Comparison of ENCODE assay signal across 12 mouse cellular contexts in genomic region chr7:38161438-38161837, GRCm38 (mm10). TPM values are rescaled to one million over a fixed set of nuclear protein-coding genes. Genes with fewer than 3 reads are reported as not detected.
DNase-seq lines count a peak whose midpoint lies in the region; ATAC-seq and TF ChIP-seq lines count a peak whose summit lies in the region.
"Had no signal": no experiment of that assay in that cellular context is flagged by ENCODE, and none has a peak within 500 bp of the region (broad histone marks: within the 10 kb centered on the region; RNA-seq: fewer than 3 reads in every experiment).

No protein-coding gene starts in this region.

- H3K9ac ChIP-seq in hindbrain, postnatal 0 days (replicated peaks; ENCODE audit: low read length) = no peak overlapping the region
- H3K9ac ChIP-seq in hindbrain, embryonic 13.5 days = no peak overlapping the region
- no peak overlapping the region for H3K9ac ChIP-seq in stomach, postnatal 0 days (ENCODE audit: low read length)
- H3K9ac ChIP-seq: liver, embryonic 15.5 days had no signal

- no peaks in the 10 kb centered on the region for H3K4me1 ChIP-seq in hindbrain, postnatal 0 days (ENCODE audit: insufficient read depth, low read length)
- no peaks in the 10 kb centered on the region for H3K4me1 ChIP-seq in hindbrain, embryonic 13.5 days (replicated peaks)
- peaks cover 7% of the 10 kb centered on the region for H3K4me1 ChIP-seq in thymus, adult 2 months (replicated peaks; ENCODE audit: control insufficient read depth, insufficient read depth, low read length)
- no peaks in the 10 kb centered on the region for H3K4me1 ChIP-seq in stomach, postnatal 0 days (replicated peaks; ENCODE audit: control insufficient read depth, insufficient read depth)
- H3K4me1 ChIP-seq: liver, embryonic 15.5 days had no signal

- H3K4me2 ChIP-seq in hindbrain, postnatal 0 days (ENCODE audit: low read depth, low read length) = no peak overlapping the region
- H3K4me2 ChIP-seq in hindbrain, embryonic 13.5 days = no peak overlapping the region
- H3K4me2 ChIP-seq in stomach, postnatal 0 days (replicated peaks; ENCODE audit: low read depth) = no peak overlapping the region
- H3K4me2 ChIP-seq: liver, embryonic 15.5 days had no signal

- ATAC-seq in hindbrain, postnatal 0 days = no peak
- ATAC-seq in hindbrain, embryonic 13.5 days (ENCODE audit: low FRiP score) = no peak
- ATAC-seq in stomach, postnatal 0 days (ENCODE audit: low FRiP score, low TSS enrichment) = no peak

- H3K27me3 ChIP-seq in hindbrain, postnatal 0 days (ENCODE audit: insufficient read depth, low read length) = no peaks in the 10 kb centered on the region
- H3K27me3 ChIP-seq in hindbrain, embryonic 13.5 days = no peaks in the 10 kb centered on the region
- no peaks in the 10 kb centered on the region for H3K27me3 ChIP-seq in thymus, adult 2 months (ENCODE audit: control insufficient read depth, insufficient read depth, low read length)
- H3K27me3 ChIP-seq in stomach, postnatal 0 days (ENCODE audit: control insufficient read depth, insufficient read depth, low read length) = no peaks in the 10 kb centered on the region
- H3K27me3 ChIP-seq: liver, embryonic 15.5 days had no signal

- no peak overlapping the region for H3K4me3 ChIP-seq in hindbrain, postnatal 0 days (ENCODE audit: low read length)
- no peak overlapping the region for H3K4me3 ChIP-seq in hindbrain, embryonic 13.5 days
- H3K4me3 ChIP-seq in thymus, adult 2 months (ENCODE audit: control insufficient read depth, insufficient read depth, low read length) = no peak overlapping the region
- H3K4me3 ChIP-seq in stomach, postnatal 0 days (ENCODE audit: low read depth, low read length) = no peak overlapping the region
- H3K4me3 ChIP-seq: erythroblast, embryonic 14.5 days; liver, embryonic 15.5 days had no signal

- DNase-seq in hindbrain, postnatal 0 days (ENCODE audit: low spot score) = no peak
- peak; percentile 26 for DNase-seq in thymus, postnatal 14 days
- no peak for DNase-seq in thymus, adult 2 months
- DNase-seq in R1 (ENCODE audit: low read depth, low spot score) = peak; percentile 82
- no peak for DNase-seq in stomach, postnatal 0 days (ENCODE audit: low spot score)
- no peak for DNase-seq in frontal cortex, postnatal 25 days (ENCODE audit: low spot score in 2 of 2)
- DNase-seq: adrenal gland, adult 8-10 months; kidney, postnatal 4 days; right cerebral cortex, adult 18-20 months had no signal

- peak; percentile 49 for TF ChIP-seq CTCF in hindbrain, postnatal 0 days (IDR thresholded peaks at IDR 0.05; ENCODE audit: low read depth)
- TF ChIP-seq CTCF in thymus, adult 2 months (IDR thresholded peaks at IDR 0.05; ENCODE audit: borderline replicate concordance, control insufficient read depth, extremely low read depth, insufficient read depth, low read length, poor library complexity) = no peak
- peak; percentile 49 for TF ChIP-seq CTCF in stomach, postnatal 0 days (IDR thresholded peaks at IDR 0.05; ENCODE audit: low read depth)

- no peak for TF ChIP-seq EP300 in stomach, postnatal 0 days (optimal IDR thresholded peaks at IDR 0.05)

- H3K36me3 ChIP-seq in hindbrain, postnatal 0 days (ENCODE audit: insufficient read depth, low read length) = no peaks in the 10 kb centered on the region
- H3K36me3 ChIP-seq in hindbrain, embryonic 13.5 days = no peaks in the 10 kb centered on the region
- no peaks in the 10 kb centered on the region for H3K36me3 ChIP-seq in thymus, adult 2 months (ENCODE audit: control insufficient read depth, insufficient read depth, low read length)
- H3K36me3 ChIP-seq in stomach, postnatal 0 days (ENCODE audit: control insufficient read depth, insufficient read depth, low read length) = no peaks in the 10 kb centered on the region
- H3K36me3 ChIP-seq: liver, embryonic 15.5 days had no signal

- H3K27ac ChIP-seq in hindbrain, postnatal 0 days = no peak overlapping the region
- H3K27ac ChIP-seq in hindbrain, embryonic 13.5 days = no peak overlapping the region
- H3K27ac ChIP-seq in thymus, adult 2 months (ENCODE audit: control insufficient read depth, insufficient read depth, low read length) = no peak overlapping the region
- no peak overlapping the region for H3K27ac ChIP-seq in stomach, postnatal 0 days (replicated peaks)
- H3K27ac ChIP-seq: liver, embryonic 15.5 days had no signal

- H3K9me3 ChIP-seq in hindbrain, postnatal 0 days (ENCODE audit: low read length) = no peaks in the 10 kb centered on the region
- no peaks in the 10 kb centered on the region for H3K9me3 ChIP-seq in hindbrain, embryonic 13.5 days
- no peaks in the 10 kb centered on the region for H3K9me3 ChIP-seq in stomach, postnatal 0 days (ENCODE audit: control insufficient read depth, low read length)
- H3K9me3 ChIP-seq: liver, embryonic 15.5 days had no signal

- no peak for TF ChIP-seq POLR2A in thymus, adult 2 months (IDR thresholded peaks at IDR 0.05; ENCODE audit: control insufficient read depth, extremely low read depth, insufficient read depth, low read length, poor library complexity)

- 93% methylated on average over 2 of the region's 2 CpGs for WGBS in hindbrain, postnatal 0 days
- WGBS in hindbrain, embryonic 13.5 days = 100% methylated on average over 2 of the region's 2 CpGs
- WGBS in thymus, adult 2 months = 98% methylated on average over 2 of the region's 2 CpGs
- 98% methylated on average over 2 of the region's 2 CpGs for WGBS in stomach, postnatal 0 days

RNA-seq across cellular contexts. Expression of gene 1600014C10Rik, which starts 21.6 kb away (rescaled TPM):
- total RNA-seq in hindbrain, postnatal 0 days (2014; rRNA removed) = 34.9 and 35.8 TPM in 2 replicates
- polyA plus RNA-seq in hindbrain, postnatal 0 days (2015; fragmentation: Nextera tagmentation; extraction: Ambion mirVana) = 25.6 and 26.1 TPM in 2 replicates
- 26.1 and 27.5 TPM in 2 replicates for polyA plus RNA-seq in hindbrain, embryonic 13.5 days (2015; fragmentation: Nextera tagmentation; extraction: Ambion mirVana)
- 30.9 and 44.8 TPM in 2 replicates for polyA plus RNA-seq in thymus, adult 2 months (2012; rRNA removed)
- polyA plus RNA-seq in stomach, postnatal 0 days (2015; fragmentation: Nextera tagmentation; extraction: Ambion mirVana) = 9.6 and 10.3 TPM in 2 replicates
- polyA plus RNA-seq: erythroblast, embryonic 14.5 days had no signal

RNA-seq across cellular contexts. Expression of gene Ccne1, which starts 54.1 kb away (rescaled TPM):
- 11.5 and 15.7 TPM in 2 replicates for total RNA-seq in hindbrain, postnatal 0 days (2014; rRNA removed)
- polyA plus RNA-seq in hindbrain, postnatal 0 days (2015; fragmentation: Nextera tagmentation; extraction: Ambion mirVana) = 19.7 and 20.6 TPM in 2 replicates
- 15.9 and 16.1 TPM in 2 replicates for polyA plus RNA-seq in hindbrain, embryonic 13.5 days (2015; fragmentation: Nextera tagmentation; extraction: Ambion mirVana)
- 27.1 and 57.3 TPM in 2 replicates for polyA plus RNA-seq in thymus, adult 2 months (2012; rRNA removed)
- polyA plus RNA-seq in stomach, postnatal 0 days (2015; fragmentation: Nextera tagmentation; extraction: Ambion mirVana) = 14.2 and 15.3 TPM in 2 replicates

Comparison
In these comparisons a context has a peak if more than half of its experiments do, and no peak if none do; other contexts are left out.
1. DNase-seq: peak in thymus, postnatal 14 days (single experiment) and R1 (single experiment); none in hindbrain, postnatal 0 days (single experiment), thymus, adult 2 months (single experiment), stomach, postnatal 0 days (single experiment) and frontal cortex, postnatal 25 days (0 of 2).